Mouse (Mus musculus) stomach, embryonic 16.5 days (tissue): ENCODE data around the gene Lrrc14b. TPM values are rescaled to one million over a fixed set of nuclear protein-coding genes. Genes with fewer than 3 reads are reported as not detected.
A peak's percentile ranks its signal among the peaks of the same experiment; 100 is the strongest.

ENCODE experiments used
- ATAC-seq: fragments of 200-750 bp; cut with Nextera tagmentation; 2 replicates; pipeline ENCODE4 v1.8.0; 2017; ENCODE audit warnings: moderate number of reproducible peaks, moderate TSS enrichment; ENCODE audit not compliant: insufficient read depth, low FRiP score
- H3K27ac ChIP-seq: fragments of 300-500 bp; sonication (generic); 2 replicates; pipeline ENCODE4 v1.5.1; 2014; ENCODE audit warnings: low read length
- H3K27me3 ChIP-seq: fragments of 300-500 bp; sonication (generic); 2 replicates; pipeline ENCODE4 v1.6.1; 2014; ENCODE audit warnings: low read length, control low read depth, mixed read lengths; ENCODE audit not compliant: control insufficient read depth, insufficient read depth
- H3K36me3 ChIP-seq: fragments of 300-500 bp; sonication (generic); 2 replicates; pipeline ENCODE4 v1.6.1; 2014; ENCODE audit warnings: low read length; ENCODE audit not compliant: control insufficient read depth, insufficient read depth
- H3K4me1 ChIP-seq: fragments of 300-500 bp; sonication (generic); 2 replicates; pipeline ENCODE4 v1.6.1; 2014; ENCODE audit warnings: low read length, control low read depth, mixed read lengths; ENCODE audit not compliant: control insufficient read depth, insufficient read depth
- H3K4me2 ChIP-seq: fragments of 300-500 bp; sonication (generic); 2 replicates; pipeline ENCODE4 v1.6.1; 2014; ENCODE audit warnings: low read depth, low read length, mixed read lengths
- H3K4me3 ChIP-seq: fragments of 300-500 bp; sonication (generic); replicated peaks from 2 replicates; pipeline ENCODE4 v1.5.1; 2014; ENCODE audit warnings: mild to moderate bottlenecking, low read length
- H3K9ac ChIP-seq: fragments of 300-500 bp; sonication (generic); 2 replicates; pipeline ENCODE4 v1.6.1; 2014; ENCODE audit warnings: low read length
- H3K9me3 ChIP-seq: fragments of 300-500 bp; sonication (generic); replicated peaks from 2 replicates; pipeline ENCODE4 v1.6.1; 2016; ENCODE audit warnings: low read length, control low read depth; ENCODE audit not compliant: control insufficient read depth
- WGBS: fragments of 180-500 bp; shearing (Covaris S2); extraction: QIAGEN DNeasy Blood & Tissue Kit; methylation state at CpG from one replicate; pipeline ENCODE4 v1.1.7; 2014; 5-methylcytosine and 5-hydroxymethylcytosine counted together
- microRNA counts: library from miRNA; unstranded; fragments of <30 nt; microRNA quantifications from one replicate; lab custom pipeline; 2016
- microRNA-seq: library from miRNA; unstranded; fragments of <30 nt; microRNA quantifications from one replicate; pipeline ENCODE4, GENCODE M21; 2016
- polyA plus RNA-seq: library from polyadenylated mRNA; unstranded; fragments of >200 nt; fragmentation: Nextera tagmentation; extraction: Ambion mirVana; gene quantifications from 2 replicates; pipeline ENCODE4 v1.2.1, GENCODE M21; 2015

The Lrrc14b gene
- polyA plus RNA-seq, 1 experiment from 2014 or later: not detected

- 23% methylated on average over 4 of the region's 4 CpGs for WGBS
- H3K4me3 ChIP-seq: peak overlapping the region; percentile 77
- H3K9me3 ChIP-seq: no peaks in the 10 kb centered on the region
- no peaks in the 10 kb centered on the region for H3K27me3 ChIP-seq
- peak overlapping the region; percentile 78 for H3K27ac ChIP-seq
- H3K36me3 ChIP-seq: peaks cover 3% of the 10 kb centered on the region; the same call in 1 of the 2 replicates
- no peak for ATAC-seq
- H3K4me2 ChIP-seq: peak overlapping the region; percentile 74
- H3K9ac ChIP-seq: peak overlapping the region; percentile 80
- H3K4me1 ChIP-seq: peaks cover 8% of the 10 kb centered on the region
Measured at GRCm38 (mm10) chr13:74316386-74316785, 47.4 kb downstream of the Lrrc14b start.

- peaks cover 8% of the 10 kb centered on the region for H3K4me1 ChIP-seq
- H3K27ac ChIP-seq: no peak overlapping the region
- no peaks in the 10 kb centered on the region for H3K27me3 ChIP-seq
- 93% methylated on average over 3 of the region's 3 CpGs for WGBS
- H3K36me3 ChIP-seq: peaks cover 6% of the 10 kb centered on the region; the same call in 1 of the 2 replicates
- ATAC-seq: no peak
- no peak overlapping the region for H3K9ac ChIP-seq
- H3K4me2 ChIP-seq: no peak overlapping the region
- H3K4me3 ChIP-seq: no peak overlapping the region
- H3K9me3 ChIP-seq: no peaks in the 10 kb centered on the region
Measured at GRCm38 (mm10) chr13:74314616-74315015, 49.2 kb downstream of the Lrrc14b start.

MicroRNAs within 50 kb of the gene (microRNA counts, 519-probe panel; counts per million panel counts)
- microRNA mmu-miR-692 (lab: Ali Mortazavi, UCI): not detected

Small RNAs within 50 kb of the gene (microRNA-seq; reads per million reads assigned to microRNA genes)
- gene Mir692-3: not detected

Other genes with a start within 250 kb of the Lrrc14b start
- gene Slc9a3, start 242.5 kb downstream of the Lrrc14b start, polyA plus RNA-seq: 0.90 TPM in 2 replicates
- gene Exoc3, start 155.3 kb downstream of the Lrrc14b start, polyA plus RNA-seq: 53.5 and 60.5 TPM in 2 replicates
- gene Ahrr, start 71.7 kb downstream of the Lrrc14b start, polyA plus RNA-seq: 0.28 and 0.72 TPM in 2 replicates
- gene Pdcd6, start 46.4 kb downstream of the Lrrc14b start, polyA plus RNA-seq: 153 and 164 TPM in 2 replicates
- 273 and 292 TPM in 2 replicates for gene Sdha, start 13.7 kb downstream of the Lrrc14b start, polyA plus RNA-seq
- gene Ccdc127, start 13.7 kb downstream of the Lrrc14b start, polyA plus RNA-seq: 53.2 and 60.8 TPM in 2 replicates
- 5.4 and 5.5 TPM in 2 replicates for gene Zfp72, start 26.8 kb upstream of the Lrrc14b start, polyA plus RNA-seq
- 71.9 and 216 TPM in 2 replicates for gene Ftl1-ps1, start 35.7 kb upstream of the Lrrc14b start, polyA plus RNA-seq
- gene Zfp825, start 130.0 kb upstream of the Lrrc14b start, polyA plus RNA-seq: 15.7 and 18.2 TPM in 2 replicates